Mouse (Mus musculus) cerebellum, adult 2 months (tissue): ENCODE measurements around the gene Kazn.

Experiments
- CTCF ChIP-seq: fragments of 200-500 bp; IDR thresholded peaks from 2 replicates; pipeline ENCODE4 v1.5.1; 2011; ENCODE audit warnings: low read depth, mild to moderate bottlenecking, control low read depth, low read length, moderate library complexity, borderline replicate concordance; ENCODE audit not compliant: insufficient read depth
- POLR2A ChIP-seq: fragments of 200-500 bp; IDR thresholded peaks from 2 replicates; pipeline ENCODE4 v1.6.1; 2011; ENCODE audit warnings: low read length, control low read depth, borderline replicate concordance; ENCODE audit not compliant: insufficient read depth

GRCm38 (mm10) chr4:142160041-142160440 lies 79.2 kb downstream of the Kazn start:
- no peak for TF ChIP-seq POLR2A
- no peak for TF ChIP-seq CTCF
